Mouse (Mus musculus) splenic B cell, adult 2 months (primary cell): ENCODE data around the gene Idh2.
A peak's percentile ranks its signal among the peaks of the same experiment; 100 is the strongest.

Experiments
- DNase-seq: peaks from one replicate; pipeline ENCODE4 v3.0.0-alpha.2; 2011; ENCODE audit warnings: low read depth, low spot score
- H3K27me3 ChIP-seq: 2 replicates; pipeline ENCODE4 v1.6.1; 2012; ENCODE audit warnings: mild to moderate bottlenecking, low read length, moderate library complexity, mixed read lengths; ENCODE audit not compliant: control insufficient read depth, poor library complexity, insufficient read depth, severe bottlenecking
- H3K36me3 ChIP-seq: 2 replicates; pipeline ENCODE4 v1.6.1; 2012; ENCODE audit warnings: mild to moderate bottlenecking, low read length, moderate library complexity, mixed read lengths; ENCODE audit not compliant: control insufficient read depth, poor library complexity, insufficient read depth, severe bottlenecking

Idh2 gene

DNA sequence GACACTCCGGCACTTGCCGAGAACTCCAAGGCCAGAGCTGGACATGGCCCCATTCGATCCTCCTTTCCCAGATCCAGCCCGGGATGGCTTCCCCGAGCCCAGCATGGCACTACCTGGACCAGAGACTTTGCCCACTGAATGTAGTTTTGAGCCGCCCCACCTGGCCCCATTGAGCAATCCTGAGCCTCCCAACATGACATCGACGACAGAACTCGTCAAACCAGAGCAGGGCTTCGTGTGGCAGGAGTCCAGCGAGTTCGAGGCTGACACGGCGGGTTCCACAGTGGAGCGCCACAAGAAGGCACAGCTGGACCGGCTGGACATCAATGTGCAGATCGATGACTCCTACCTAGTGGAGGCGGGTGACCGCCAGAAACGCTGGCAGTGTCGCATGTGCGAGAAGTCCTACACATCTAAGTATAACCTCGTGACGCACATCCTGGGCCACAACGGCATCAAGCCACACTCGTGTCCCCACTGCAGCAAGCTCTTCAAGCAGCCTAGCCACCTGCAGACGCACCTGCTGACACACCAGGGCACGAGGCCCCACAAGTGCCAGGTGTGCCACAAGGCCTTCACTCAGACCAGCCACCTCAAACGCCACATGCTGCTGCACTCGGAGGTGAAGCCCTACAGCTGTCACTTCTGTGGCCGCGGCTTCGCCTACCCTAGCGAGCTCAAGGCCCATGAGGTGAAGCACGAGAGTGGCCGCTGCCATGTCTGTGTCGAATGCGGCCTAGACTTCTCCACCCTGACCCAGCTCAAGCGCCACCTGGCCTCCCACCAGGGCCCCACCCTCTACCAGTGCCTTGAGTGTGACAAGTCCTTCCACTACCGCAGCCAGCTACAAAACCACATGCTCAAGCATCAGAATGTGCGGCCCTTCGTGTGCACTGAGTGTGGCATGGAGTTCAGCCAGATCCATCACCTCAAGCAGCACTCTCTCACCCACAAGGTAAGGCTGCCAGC, 33.3 kb downstream of the Idh2 start:
- DNase-seq: no peak
- H3K27me3 ChIP-seq: no peaks in the 10 kb centered on the region
- H3K36me3 ChIP-seq: peaks cover 7% of the 10 kb centered on the region

GRCm38 (mm10) chr7:80078792-80079301, 36.3 kb downstream of the Idh2 start:
- Histone ChIP-seq H3K36me3 (peaks cover 5% of the 10 kb centered on the region), H3K27me3 (no peaks in the 10 kb centered on the region)
- DNase-seq: peak; percentile 44

- DNase-seq: no peak
- H3K36me3 ChIP-seq: peaks cover 5% of the 10 kb centered on the region
- H3K27me3 ChIP-seq: no peaks in the 10 kb centered on the region
Observed at GRCm38 (mm10) chr7:80077801-80078200, 37.4 kb downstream of the Idh2 start.

GRCm38 (mm10) chr7:80076961-80077716, 38.1 kb downstream of the Idh2 start:
- no peak for DNase-seq
- H3K36me3 ChIP-seq: peaks cover under 1% of the 10 kb centered on the region; the same call in 1 of the 2 replicates
- H3K27me3 ChIP-seq: no peaks in the 10 kb centered on the region

- DNase-seq: no peak
- Histone ChIP-seq H3K27me3 (no peaks in the 10 kb centered on the region), H3K36me3 (no peaks in the 10 kb centered on the region)
Observed at GRCm38 (mm10) chr7:80075946-80076583, 39.1 kb downstream of the Idh2 start.

DNA sequence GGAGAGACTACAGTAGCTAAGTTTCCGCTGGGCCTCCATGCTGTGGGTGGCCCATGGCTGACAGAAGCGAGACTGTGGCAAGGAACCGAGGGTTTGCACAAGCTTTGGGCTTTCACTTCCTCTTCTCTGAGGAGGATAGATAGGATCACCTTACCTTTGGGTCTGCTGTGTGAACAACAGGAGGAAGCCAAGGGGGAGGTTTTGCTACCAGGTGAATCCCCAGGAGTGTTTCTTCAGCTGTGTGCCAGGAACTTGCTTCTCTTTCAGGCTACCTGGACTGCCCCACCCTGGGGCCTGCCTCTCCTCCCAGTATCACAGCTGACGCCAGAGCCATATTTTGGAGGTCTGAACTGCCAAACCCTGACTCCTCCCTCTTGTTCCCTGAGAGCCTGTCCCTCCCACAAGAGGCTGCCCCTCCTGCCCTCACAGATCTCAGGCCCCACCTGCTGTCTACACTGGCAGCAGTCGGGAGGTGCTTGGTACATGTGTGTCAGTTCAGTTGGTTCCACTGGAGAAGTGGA, 40.2 kb downstream of the Idh2 start:
- H3K27me3 ChIP-seq: no peaks in the 10 kb centered on the region
- DNase-seq: peak; percentile 90
- no peaks in the 10 kb centered on the region for H3K36me3 ChIP-seq

- DNase-seq: no peak
- Histone ChIP-seq H3K27me3 (no peaks in the 10 kb centered on the region), H3K36me3 (no peaks in the 10 kb centered on the region)
Observed at GRCm38 (mm10) chr7:80073506-80073905, 41.7 kb downstream of the Idh2 start.

DNA sequence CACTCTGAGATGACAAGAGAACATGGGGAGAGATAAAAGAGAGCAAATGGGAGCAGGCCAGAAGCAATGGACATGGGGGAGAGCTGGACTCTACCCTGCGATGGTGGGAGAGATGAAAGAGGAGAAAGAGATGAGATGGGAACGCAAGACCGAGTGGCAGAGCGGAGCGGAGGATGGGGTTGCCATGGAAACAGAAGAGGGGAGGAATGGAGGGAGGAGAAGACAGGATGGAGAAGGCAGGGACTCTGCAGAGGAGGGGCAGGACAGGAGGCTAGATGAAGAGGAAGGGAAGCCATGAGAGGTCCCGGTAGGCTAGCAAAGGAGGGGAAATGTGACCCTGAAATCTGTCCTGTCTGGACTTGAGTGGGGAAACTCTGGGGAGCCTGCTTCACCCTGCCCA, 42.9 kb downstream of the Idh2 start:
- Histone ChIP-seq H3K27me3 (no peaks in the 10 kb centered on the region), H3K36me3 (no peaks in the 10 kb centered on the region)
- no peak for DNase-seq

DNA sequence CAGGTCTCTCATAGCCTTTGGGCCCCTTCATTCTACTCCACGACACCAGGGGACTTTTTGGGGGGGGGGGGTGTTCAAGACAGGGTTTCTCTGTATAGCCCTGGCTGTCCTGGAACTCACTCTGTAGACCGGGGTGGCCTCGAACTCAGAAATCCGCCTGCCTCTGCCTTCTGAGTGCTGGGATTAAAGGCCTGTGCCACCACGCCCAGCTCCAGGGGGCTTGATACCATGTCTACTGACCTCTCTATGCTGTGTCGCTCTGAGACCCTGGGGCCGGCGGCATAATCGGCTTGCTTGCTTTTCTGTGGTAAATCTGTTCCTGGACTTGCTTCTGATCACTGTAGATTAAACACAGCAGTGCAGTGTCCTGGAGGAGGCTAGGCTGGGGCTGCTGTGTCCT, 44.0 kb downstream of the Idh2 start:
- H3K27me3 ChIP-seq: no peaks in the 10 kb centered on the region
- H3K36me3 ChIP-seq: no peaks in the 10 kb centered on the region
- DNase-seq: no peak

- no peaks in the 10 kb centered on the region for H3K27me3 ChIP-seq
- no peaks in the 10 kb centered on the region for H3K36me3 ChIP-seq
- DNase-seq: no peak
Observed at GRCm38 (mm10) chr7:80069615-80070327, 45.4 kb downstream of the Idh2 start.

DNA sequence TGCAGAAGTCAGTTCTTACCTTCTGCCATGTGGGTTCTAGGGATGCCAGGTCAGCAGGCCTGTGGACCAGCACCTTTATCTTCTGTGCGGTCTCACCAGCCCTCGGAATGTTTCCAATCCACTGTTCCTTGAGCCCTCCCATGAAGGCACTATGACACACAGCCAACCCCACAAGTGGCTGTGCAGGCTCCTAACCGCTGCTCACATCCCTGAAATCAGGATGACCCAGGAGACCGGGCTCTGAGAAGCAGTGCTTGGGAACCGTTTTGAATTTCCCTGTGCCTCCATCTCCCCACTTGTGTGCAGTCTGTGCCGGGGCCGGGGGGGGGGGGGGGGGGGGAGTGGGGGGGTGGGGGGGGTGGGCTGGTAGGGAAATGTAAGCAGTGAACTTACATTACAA, 46.9 kb downstream of the Idh2 start:
- Histone ChIP-seq H3K27me3 (no peaks in the 10 kb centered on the region), H3K36me3 (no peaks in the 10 kb centered on the region; the same call in 1 of the 2 replicates)
- no peak for DNase-seq

GRCm38 (mm10) chr7:80066675-80067455, 48.3 kb downstream of the Idh2 start:
- H3K27me3 ChIP-seq: no peaks in the 10 kb centered on the region
- H3K36me3 ChIP-seq: no peaks in the 10 kb centered on the region; the same call in 1 of the 2 replicates
- no peak for DNase-seq

- Histone ChIP-seq H3K27me3 (no peaks in the 10 kb centered on the region), H3K36me3 (no peaks in the 10 kb centered on the region; the same call in 1 of the 2 replicates)
- DNase-seq: no peak
Observed at GRCm38 (mm10) chr7:80065250-80065649, 49.9 kb downstream of the Idh2 start.
